Mouse (Mus musculus) MEL (cell line): ENCODE results near the gene Erc2. TPM values are rescaled to one million over a fixed set of nuclear protein-coding genes. Genes with fewer than 3 reads are reported as not detected.

Experiments
- DNase-seq: peaks from one replicate; pipeline ENCODE4 v3.0.0; 2011; ENCODE audit warnings: low read depth, low spot score
- H3K27ac ChIP-seq: 2 replicates; pipeline ENCODE4 v1.5.1; 2012; ENCODE audit warnings: low read depth, mild to moderate bottlenecking, control low read depth, low read length, moderate library complexity; ENCODE audit not compliant: control insufficient read depth
- H3K27me3 ChIP-seq, 2 experiments: fragments of 150-350 bp in 1 of 2; sonication (generic) in 1 of 2; 2 replicates each; pipeline ENCODE4 v1.6.1; 2012; ENCODE audit warnings: low read length in 2 of 2, mild to moderate bottlenecking in 2 of 2, improper control_type of control experiment in 1 of 2, moderate library complexity in 1 of 2; ENCODE audit not compliant: insufficient read depth in 2 of 2, control insufficient read depth in 1 of 2
- H3K36me3 ChIP-seq, 2 experiments: 2 replicates each; pipeline ENCODE4 v1.6.1; 2012 to 2014; ENCODE audit warnings: low read length in 2 of 2, improper control_type of control experiment in 1 of 2, inconsistent platforms in 1 of 2, mild to moderate bottlenecking in 1 of 2; ENCODE audit not compliant: insufficient read depth in 2 of 2, control insufficient read depth in 1 of 2
- H3K4me1 ChIP-seq, 2 experiments: fragments of 150-350 bp in 1 of 2; sonication (generic) in 1 of 2; 2 replicates each; pipeline ENCODE4 v1.6.1; 2012; ENCODE audit warnings: low read length in 2 of 2, improper control_type of control experiment in 1 of 2, mild to moderate bottlenecking in 1 of 2; ENCODE audit not compliant: insufficient read depth in 2 of 2, control insufficient read depth in 1 of 2
- H3K4me3 ChIP-seq, 2 experiments: fragments of 150-350 bp in 1 of 2; sonication (generic) in 1 of 2; 2 replicates each; pipeline ENCODE4 v1.5.1; 2012; ENCODE audit warnings: low read depth in 2 of 2, low read length in 2 of 2, mild to moderate bottlenecking in 2 of 2, moderate library complexity in 2 of 2, control low read depth in 1 of 2, improper control_type of control experiment in 1 of 2; ENCODE audit not compliant: control insufficient read depth in 1 of 2, insufficient read depth in 1 of 2
- H3K79me2 ChIP-seq: 2 replicates; pipeline ENCODE4 v1.6.1; 2012; ENCODE audit warnings: mild to moderate bottlenecking, low read length, moderate library complexity; ENCODE audit not compliant: control insufficient read depth, poor library complexity, insufficient read depth
- H3K9ac ChIP-seq: 2 replicates; pipeline ENCODE4 v1.6.1; 2012; ENCODE audit warnings: low read depth, mild to moderate bottlenecking, control low read depth, low read length, moderate library complexity; ENCODE audit not compliant: control insufficient read depth, poor library complexity, severe bottlenecking
- H3K9me3 ChIP-seq: fragments of 150-350 bp; sonication (generic); replicated peaks from 2 replicates; pipeline ENCODE4 v1.6.1; 2012; ENCODE audit warnings: mild to moderate bottlenecking, low read length, improper control_type of control experiment, moderate library complexity; ENCODE audit not compliant: insufficient read depth
- BHLHE40 ChIP-seq: IDR thresholded peaks from 2 replicates; pipeline ENCODE4 v1.6.1; 2012; ENCODE audit warnings: low read depth, mild to moderate bottlenecking, inconsistent platforms, low read length, improper control_type of control experiment, borderline replicate concordance
- CHD2 ChIP-seq: IDR thresholded peaks from 2 replicates; pipeline ENCODE4 v1.6.1; 2011; ENCODE audit warnings: low read length, improper control_type of control experiment
- CTCF ChIP-seq, 3 experiments: IDR thresholded peaks in 2 of 3; conservative IDR thresholded peaks in 1 of 3; 2 replicates each; pipeline ENCODE4 v1.5.1; 2011 to 2012; ENCODE audit warnings: low read length in 3 of 3, low read depth in 2 of 3, mild to moderate bottlenecking in 2 of 3, improper control_type of control experiment in 1 of 3, inconsistent platforms in 1 of 3, mixed read lengths in 1 of 3, moderate library complexity in 1 of 3; ENCODE audit not compliant: control insufficient read depth in 1 of 3, insufficient read depth in 1 of 3, poor library complexity in 1 of 3, severe bottlenecking in 1 of 3
- GABPA ChIP-seq: IDR thresholded peaks from 2 replicates; pipeline ENCODE4 v1.6.1; 2012; ENCODE audit warnings: low read depth, mild to moderate bottlenecking, inconsistent platforms, low read length, improper control_type of control experiment, moderate library complexity
- GATA1 ChIP-seq: IDR thresholded peaks from 2 replicates; pipeline ENCODE4 v1.6.1; 2011; ENCODE audit warnings: low read depth, low read length, improper control_type of control experiment
- JUND ChIP-seq: IDR thresholded peaks from 2 replicates; pipeline ENCODE4 v1.6.1; 2011; ENCODE audit warnings: low read depth, mild to moderate bottlenecking, improper control_type of control experiment, low read length
- KAT2A ChIP-seq: conservative IDR thresholded peaks from 2 replicates; pipeline ENCODE4 v1.6.1; 2012; ENCODE audit warnings: low read depth, low read length, improper control_type of control experiment, inconsistent platforms
- MAX ChIP-seq: IDR thresholded peaks from 2 replicates; pipeline ENCODE4 v1.6.1; 2011; ENCODE audit warnings: low read length, improper control_type of control experiment
- MEF2A ChIP-seq: IDR thresholded peaks from 2 replicates; pipeline ENCODE4 v1.6.1; 2014; ENCODE audit warnings: low read depth, mild to moderate bottlenecking, inconsistent platforms, low read length, improper control_type of control experiment; ENCODE audit not compliant: poor library complexity, insufficient replicate concordance, severe bottlenecking; ENCODE audit errors: extremely low read depth
- MXI1 ChIP-seq: IDR thresholded peaks from 2 replicates; pipeline ENCODE4 v1.6.1; 2011; ENCODE audit warnings: mild to moderate bottlenecking, low read depth, low read length, improper control_type of control experiment
- MYB ChIP-seq: IDR thresholded peaks from 2 replicates; pipeline ENCODE4 v1.6.1; 2011; ENCODE audit warnings: mild to moderate bottlenecking, low read depth, low read length, improper control_type of control experiment
- NRF1 ChIP-seq: IDR thresholded peaks from 2 replicates; pipeline ENCODE4 v1.6.1; 2014; ENCODE audit warnings: low read depth, mild to moderate bottlenecking, inconsistent platforms, low read length, improper control_type of control experiment, moderate library complexity; ENCODE audit not compliant: poor library complexity, insufficient read depth, severe bottlenecking
- POLR2AphosphoS2 ChIP-seq: IDR thresholded peaks from 2 replicates; pipeline ENCODE4 v1.6.1; 2011; ENCODE audit warnings: low read length, improper control_type of control experiment
- RAD21 ChIP-seq: IDR thresholded peaks from 2 replicates; pipeline ENCODE4 v1.6.1; 2011; ENCODE audit warnings: mild to moderate bottlenecking, low read depth, low read length, improper control_type of control experiment
- SIN3A ChIP-seq: IDR thresholded peaks from 2 replicates; pipeline ENCODE4 v1.6.1; 2012; ENCODE audit warnings: low read length, improper control_type of control experiment, inconsistent platforms
- TAL1 ChIP-seq: IDR thresholded peaks from 2 replicates; pipeline ENCODE4 v1.6.1; 2012; ENCODE audit warnings: mild to moderate bottlenecking, inconsistent platforms, low read length, moderate library complexity, mixed read lengths
- UBTF ChIP-seq: IDR thresholded peaks from 2 replicates; pipeline ENCODE4 v1.6.1; 2012; ENCODE audit warnings: low read depth, mild to moderate bottlenecking, inconsistent platforms, low read length, improper control_type of control experiment, moderate library complexity, borderline replicate concordance; ENCODE audit not compliant: insufficient read depth
- USF1 ChIP-seq: IDR thresholded peaks from 2 replicates; pipeline ENCODE4 v1.6.1; 2014; ENCODE audit warnings: low read depth, mild to moderate bottlenecking, inconsistent platforms, low read length, improper control_type of control experiment, moderate library complexity
- ZC3H11A ChIP-seq: IDR thresholded peaks from 2 replicates; pipeline ENCODE4 v1.6.1; 2012; ENCODE audit warnings: low read depth, mild to moderate bottlenecking, inconsistent platforms, low read length, improper control_type of control experiment
- ZMIZ1 ChIP-seq: IDR thresholded peaks from 2 replicates; pipeline ENCODE4 v1.6.1; 2012; ENCODE audit warnings: low read depth, mild to moderate bottlenecking, inconsistent platforms, low read length, improper control_type of control experiment, moderate library complexity
- polyA plus RNA-seq, 2 experiments: library from polyadenylated mRNA; stranded (reverse) in 1 of 2; unstranded in 1 of 2; fragments of >175 nt in 1 of 2; fragments of >200 nt in 1 of 2; gene quantifications; 2 replicates each; pipeline versions ENCODE4 v1.2.1 to v1.2.4; 2012; ENCODE audit warnings: low replicate concordance in 2 of 2, low read depth in 1 of 2; ENCODE audit not compliant: insufficient read length in 2 of 2, insufficient read depth in 1 of 2, missing spikeins in 1 of 2
- total RNA-seq: library from RNA; depleted of rRNA; stranded (reverse); fragments of 300-350 nt; gene quantifications from 2 replicates; pipeline ENCODE4 v1.2.3, GENCODE M21; 2012

The Erc2 gene
- total and polyA plus RNA-seq, 3 experiments: not detected

- Histone ChIP-seq H3K4me1 (no peaks in the 10 kb centered on the region), H3K79me2 (no peaks in the 10 kb centered on the region), H3K27ac (no peak overlapping the region), H3K27me3 (no peaks in the 10 kb centered on the region), H3K9me3 (no peaks in the 10 kb centered on the region), H3K9ac (no peak overlapping the region), H3K36me3 (no peaks in the 10 kb centered on the region), H3K4me3 (no peak overlapping the region)
- DNase-seq: no peak
- TF ChIP-seq GABPA: no peak
- no peak for TF ChIP-seq MYB
- TF ChIP-seq MEF2A: no peak
- TF ChIP-seq ZC3H11A: no peak
- no peak for TF ChIP-seq NRF1
- no peak for TF ChIP-seq USF1
- TF ChIP-seq ZMIZ1: no peak
- no peak for TF ChIP-seq KAT2A
- no peak for TF ChIP-seq RAD21
- no peak for TF ChIP-seq MXI1
- no peak for TF ChIP-seq CTCF (IDR thresholded peaks at IDR 0.05 in 2 of 3, conservative IDR thresholded peaks at IDR 0.05 in 1 of 3; ENCODE audit: control insufficient read depth in 1 of 3, insufficient read depth in 1 of 3, low read depth in 2 of 3, low read length in 3 of 3, poor library complexity in 1 of 3, severe bottlenecking in 1 of 3)
These were observed 858.6 kb downstream of the Erc2 start for GRCm38 (mm10) chr14:28480866-28481265.

- no peak overlapping the region for H3K9ac ChIP-seq
- H3K4me3 ChIP-seq: no peak overlapping the region
- DNase-seq: no peak
- H3K4me1 ChIP-seq: no peaks in the 10 kb centered on the region
- no peaks in the 10 kb centered on the region for H3K36me3 ChIP-seq
- no peaks in the 10 kb centered on the region for H3K79me2 ChIP-seq
- no peaks in the 10 kb centered on the region for H3K27me3 ChIP-seq
- no peaks in the 10 kb centered on the region for H3K9me3 ChIP-seq
- no peak overlapping the region for H3K27ac ChIP-seq
- TF ChIP-seq UBTF (no peak), JUND (no peak), BHLHE40 (no peak), MAX (no peak), GABPA (no peak), USF1 (no peak), NRF1 (no peak), TAL1 (no peak), CHD2 (no peak), SIN3A (no peak), POLR2AphosphoS2 (no peak), GATA1 (no peak), MXI1 (no peak)
These were observed 871.6 kb downstream of the Erc2 start for GRCm38 (mm10) chr14:28493806-28494205.
